Mouse (Mus musculus): ENCODE results near the gene Sgms2. TPM values are rescaled to one million over a fixed set of nuclear protein-coding genes. Genes with fewer than 3 reads are reported as not detected.

Sgms2 gene
- total and polyA plus RNA-seq, 3 experiments, result not detected

DNA sequence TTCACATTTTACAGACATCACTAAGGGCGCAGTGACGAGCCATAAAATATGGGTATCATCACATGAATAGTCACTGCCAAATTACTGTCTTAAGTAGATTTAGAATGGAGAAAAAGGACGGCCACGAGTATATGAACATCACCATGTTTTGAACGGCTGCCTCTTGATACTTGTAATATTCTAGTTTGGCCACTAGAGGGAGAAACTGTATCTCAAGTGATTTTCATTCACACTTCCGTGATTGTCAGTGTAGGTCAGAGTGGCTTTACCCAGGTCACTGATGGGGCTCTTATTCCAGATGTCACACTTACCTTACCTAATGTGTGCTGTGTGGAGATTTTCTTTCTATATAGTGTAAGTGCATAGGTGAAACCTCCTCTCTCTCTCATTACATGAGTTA lies 191.3 kb downstream of the Sgms2 start (continued):
- no peak for TF ChIP-seq UBTF (IDR thresholded peaks at IDR 0.05; ENCODE audit: borderline replicate concordance, insufficient read depth, low read depth, low read length)
- TF ChIP-seq NELFE (IDR thresholded peaks at IDR 0.05; ENCODE audit: low read depth, low read length), result no peak

DNA sequence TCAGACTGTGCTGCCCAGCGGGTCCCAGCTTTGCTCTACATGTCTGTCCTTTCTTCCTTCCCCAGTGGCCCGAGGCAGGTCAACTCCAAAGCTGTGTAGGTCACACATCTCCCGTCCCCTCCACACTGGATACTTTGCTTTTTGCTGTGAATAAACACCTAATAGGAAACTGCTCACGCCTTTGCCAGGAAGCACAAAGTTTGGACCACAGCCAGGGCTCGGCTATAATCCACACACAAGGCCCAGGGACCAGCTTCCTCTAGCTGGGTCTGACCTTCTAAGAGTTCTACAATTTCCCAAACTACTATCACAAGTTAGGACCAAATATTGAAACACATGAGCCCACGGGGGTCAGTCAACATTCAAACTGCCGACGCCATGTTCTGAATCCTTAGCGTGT lies 192.1 kb downstream of the Sgms2 start:
- H3K4me3 ChIP-seq (ENCODE audit: control insufficient read depth in 1 of 2, insufficient read depth in 1 of 2, low read depth in 2 of 2, low read length in 2 of 2), result no peak overlapping the region
- TF ChIP-seq TBP (IDR thresholded peaks at IDR 0.05; ENCODE audit: low read depth, low read length) (no peak), E2F4 (IDR thresholded peaks at IDR 0.05; ENCODE audit: borderline replicate concordance, low read depth, low read length) (no peak)
- H3K79me2 ChIP-seq (ENCODE audit: control insufficient read depth, insufficient read depth, low read length, poor library complexity), result peaks cover 5% of the 10 kb centered on the region; the same call in 1 of the 2 replicates
- H3K36me3 ChIP-seq (ENCODE audit: control insufficient read depth in 1 of 2, insufficient read depth in 2 of 2, low read length in 2 of 2), result peaks cover 0 to 3% of the 10 kb centered on the region in 2 experiments; a peak in 2 of 4 replicates
- H3K9me3 ChIP-seq (replicated peaks; ENCODE audit: insufficient read depth, low read length), result no peaks in the 10 kb centered on the region
- no peak for DNase-seq (ENCODE audit: low read depth, low spot score)
- peaks cover 2% of the 10 kb centered on the region in 2 experiments; a peak in 1 of 4 replicates for H3K4me1 ChIP-seq (ENCODE audit: control insufficient read depth in 1 of 2, insufficient read depth in 2 of 2, low read length in 2 of 2)
- H3K9ac ChIP-seq (ENCODE audit: control insufficient read depth, low read depth, low read length, poor library complexity, severe bottlenecking), result no peak overlapping the region
- no peak overlapping the region for H3K27ac ChIP-seq (ENCODE audit: control insufficient read depth, low read depth, low read length)
- H3K27me3 ChIP-seq (ENCODE audit: control insufficient read depth in 1 of 2, insufficient read depth in 2 of 2, low read length in 2 of 2), result no peaks in the 10 kb centered on the region

DNA sequence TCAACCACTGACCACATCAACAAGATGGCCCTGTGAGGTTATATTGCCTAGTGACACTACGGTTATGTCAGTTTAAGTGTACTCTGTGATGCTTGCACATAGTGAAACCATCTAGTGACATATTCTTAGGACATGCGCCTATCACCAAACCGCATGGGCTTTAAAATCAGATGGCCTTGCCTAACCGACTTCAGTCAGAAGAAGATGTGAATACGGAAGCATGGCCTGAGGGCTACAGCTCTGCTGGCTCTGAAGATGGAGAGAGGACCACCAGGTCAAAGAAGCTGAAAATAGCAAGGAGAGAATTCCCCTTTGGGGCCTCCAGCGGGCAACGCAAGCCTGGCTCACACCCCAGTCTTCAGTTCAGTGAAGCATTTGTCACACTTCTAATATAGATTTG lies 194.3 kb downstream of the Sgms2 start:
- Histone ChIP-seq H3K27ac (ENCODE audit: control insufficient read depth, low read depth, low read length) (no peak overlapping the region), H3K9ac (ENCODE audit: control insufficient read depth, low read depth, low read length, poor library complexity, severe bottlenecking) (no peak overlapping the region), H3K79me2 (ENCODE audit: control insufficient read depth, insufficient read depth, low read length, poor library complexity) (no peaks in the 10 kb centered on the region), H3K27me3 (ENCODE audit: control insufficient read depth in 1 of 2, insufficient read depth in 2 of 2, low read length in 2 of 2) (no peaks in the 10 kb centered on the region), H3K4me3 (ENCODE audit: control insufficient read depth in 1 of 2, insufficient read depth in 1 of 2, low read depth in 2 of 2, low read length in 2 of 2) (no peak overlapping the region), H3K9me3 (replicated peaks; ENCODE audit: insufficient read depth, low read length) (no peaks in the 10 kb centered on the region), H3K36me3 (ENCODE audit: control insufficient read depth in 1 of 2, insufficient read depth in 2 of 2, low read length in 2 of 2) (peaks cover 0 to 2% of the 10 kb centered on the region in 2 experiments; a peak in 2 of 4 replicates), H3K4me1 (ENCODE audit: control insufficient read depth in 1 of 2, insufficient read depth in 2 of 2, low read length in 2 of 2) (peaks cover 0 to 6% of the 10 kb centered on the region in 2 experiments; a peak in 2 of 4 replicates)
- TF ChIP-seq SIN3A (IDR thresholded peaks at IDR 0.05; ENCODE audit: low read length) (no peak), TAL1 (IDR thresholded peaks at IDR 0.05; ENCODE audit: low read length) (no peak), ELF1 (IDR thresholded peaks at IDR 0.05; ENCODE audit: low read depth, low read length) (no peak), POLR2AphosphoS5 (IDR thresholded peaks at IDR 0.05; ENCODE audit: borderline replicate concordance, low read depth, low read length) (no peak), NRF1 (IDR thresholded peaks at IDR 0.05; ENCODE audit: insufficient read depth, low read depth, low read length, poor library complexity, severe bottlenecking) (no peak), NELFE (IDR thresholded peaks at IDR 0.05; ENCODE audit: low read depth, low read length) (no peak), HCFC1 (IDR thresholded peaks at IDR 0.05; ENCODE audit: low read depth, low read length) (no peak), MAX (IDR thresholded peaks at IDR 0.05; ENCODE audit: low read length) (no peak), JUND (IDR thresholded peaks at IDR 0.05; ENCODE audit: low read depth, low read length) (no peak), MAZ (IDR thresholded peaks at IDR 0.05; ENCODE audit: low read depth, low read length) (no peak), MXI1 (IDR thresholded peaks at IDR 0.05; ENCODE audit: low read depth, low read length) (no peak), GATA1 (IDR thresholded peaks at IDR 0.05; ENCODE audit: low read depth, low read length) (no peak), RAD21 (IDR thresholded peaks at IDR 0.05; ENCODE audit: low read depth, low read length) (no peak)
- DNase-seq (ENCODE audit: low read depth, low spot score), result no peak
